Mouse (Mus musculus) thymus, adult 2 months (tissue): ENCODE data around the gene Lrig3. TPM values are rescaled to one million over a fixed set of nuclear protein-coding genes. Genes with fewer than 3 reads are reported as not detected.

Experiments
- DNase-seq: peaks from one replicate; pipeline ENCODE4 v3.0.0; 2021
- H3K27ac ChIP-seq: fragments of 200-500 bp; 2 replicates; pipeline ENCODE4 v1.5.1; 2012; ENCODE audit warnings: low read length, control low read depth; ENCODE audit not compliant: control insufficient read depth, insufficient read depth
- H3K27me3 ChIP-seq: fragments of 200-500 bp; 2 replicates; pipeline ENCODE4 v1.6.1; 2012; ENCODE audit warnings: mild to moderate bottlenecking, low read length, moderate library complexity, mixed read lengths; ENCODE audit not compliant: control insufficient read depth, insufficient read depth
- H3K36me3 ChIP-seq: fragments of 200-500 bp; 2 replicates; pipeline ENCODE4 v1.6.1; 2012; ENCODE audit warnings: mild to moderate bottlenecking, low read length, moderate library complexity; ENCODE audit not compliant: control insufficient read depth, insufficient read depth
- H3K4me1 ChIP-seq: fragments of 200-500 bp; replicated peaks from 2 replicates; pipeline ENCODE4 v1.6.1; 2012; ENCODE audit warnings: low read length; ENCODE audit not compliant: control insufficient read depth, insufficient read depth
- H3K4me3 ChIP-seq: fragments of 200-500 bp; 2 replicates; pipeline ENCODE4 v1.5.1; 2012; ENCODE audit warnings: mild to moderate bottlenecking, low read length, control low read depth, moderate library complexity; ENCODE audit not compliant: control insufficient read depth, insufficient read depth
- CTCF ChIP-seq: fragments of 200-500 bp; IDR thresholded peaks from 2 replicates; pipeline ENCODE4 v1.5.1; 2012; ENCODE audit warnings: mild to moderate bottlenecking, control low read depth, low read length, moderate library complexity, borderline replicate concordance; ENCODE audit not compliant: control insufficient read depth, poor library complexity, insufficient read depth; ENCODE audit errors: extremely low read depth
- POLR2A ChIP-seq: fragments of 200-500 bp; IDR thresholded peaks from 2 replicates; pipeline ENCODE4 v1.6.1; 2012; ENCODE audit warnings: mild to moderate bottlenecking, low read length, control low read depth, moderate library complexity; ENCODE audit not compliant: control insufficient read depth, poor library complexity, insufficient read depth; ENCODE audit errors: extremely low read depth
- WGBS: fragments of 180-500 bp; shearing (Covaris S2); methylation state at CpG from one replicate; pipeline ENCODE4 v1.1.7; 2018; 5-methylcytosine and 5-hydroxymethylcytosine counted together
- polyA plus RNA-seq: library from polyadenylated mRNA; depleted of rRNA; stranded (reverse); fragments of >200 nt; gene quantifications from 2 replicates; pipeline ENCODE4 v1.2.3, GENCODE M21; 2012

Gene Lrig3
- polyA plus RNA-seq, 1 experiment: 2.2 TPM

DNA sequence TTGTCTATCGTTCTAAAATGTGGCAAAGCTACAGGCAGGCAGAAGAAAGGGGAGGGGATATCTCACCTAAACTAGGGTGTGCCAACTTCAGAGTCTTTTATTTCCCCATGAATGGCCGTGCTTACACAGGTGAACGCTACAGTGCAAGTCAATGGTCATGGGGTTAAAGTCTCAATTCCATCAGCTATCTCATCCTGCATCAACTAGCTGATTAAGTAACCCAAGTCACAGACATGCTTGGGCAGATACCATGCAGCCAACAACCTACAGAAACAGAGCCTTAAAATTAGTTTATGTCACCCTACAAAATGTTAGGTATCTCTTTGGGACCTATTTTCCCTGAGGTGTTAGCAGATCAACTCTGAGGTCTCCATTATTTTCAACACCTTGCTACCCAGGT, 1.3 kb upstream of the Lrig3 start:
- WGBS: 89% methylated on average over 3 of the region's 3 CpGs
- H3K4me3 ChIP-seq: no peak overlapping the region
- no peaks in the 10 kb centered on the region for H3K36me3 ChIP-seq
- no peak overlapping the region for H3K27ac ChIP-seq
- peaks cover 6% of the 10 kb centered on the region; the same call in 1 of the 2 replicates for H3K27me3 ChIP-seq
- TF ChIP-seq POLR2A: no peak
- TF ChIP-seq CTCF: no peak
- no peak for DNase-seq
- peaks cover 2% of the 10 kb centered on the region; the same call in 1 of the 2 replicates for H3K4me1 ChIP-seq

DNA sequence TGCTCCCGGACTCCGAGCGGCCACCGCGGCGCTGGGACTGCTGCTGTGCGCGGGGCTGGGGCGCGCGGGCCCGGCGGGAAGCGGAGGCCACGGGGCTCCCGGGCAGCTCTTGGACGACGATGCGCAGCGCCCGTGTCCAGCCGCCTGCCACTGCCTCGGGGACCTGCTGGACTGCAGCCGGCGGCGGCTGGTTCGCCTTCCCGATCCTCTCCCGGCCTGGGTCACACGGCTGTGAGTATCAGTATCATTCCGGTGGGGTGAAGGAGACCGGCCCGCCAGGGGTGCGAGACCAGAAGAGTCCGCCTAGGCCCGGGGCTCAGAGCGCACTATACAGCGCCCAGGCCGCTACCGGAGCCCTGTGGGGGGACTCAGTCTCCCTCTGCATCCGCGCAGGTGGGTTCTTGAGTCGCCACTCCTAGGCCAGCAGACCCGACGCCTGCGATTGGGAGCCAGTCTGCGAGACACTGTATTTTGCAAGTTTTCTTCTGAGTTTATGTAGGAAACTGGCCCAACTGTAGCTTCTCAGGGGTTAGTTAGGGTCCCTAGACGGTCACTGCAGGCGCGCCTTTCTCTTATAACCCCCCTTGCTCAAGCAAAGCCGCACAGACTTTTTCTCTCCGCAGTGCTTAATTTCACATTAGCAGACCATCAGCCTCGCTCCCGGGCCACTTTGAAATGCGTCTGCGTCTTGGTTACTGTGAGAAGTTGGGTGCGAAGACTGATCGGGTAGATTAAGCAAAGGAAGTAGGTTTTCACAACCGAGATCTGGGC, 698 bp downstream of the Lrig3 start:
- Histone ChIP-seq H3K4me1 (peaks cover 2% of the 10 kb centered on the region; the same call in 1 of the 2 replicates), H3K27ac (peak overlapping the region; percentile 37; the same call in 1 of the 2 replicates), H3K4me3 (peak overlapping the region; percentile 34), H3K27me3 (peaks cover 6% of the 10 kb centered on the region; the same call in 1 of the 2 replicates), H3K36me3 (no peaks in the 10 kb centered on the region)
- no peak for DNase-seq
- WGBS: 3% methylated on average over 59 of the region's 59 CpGs
- TF ChIP-seq CTCF: no peak

DNA sequence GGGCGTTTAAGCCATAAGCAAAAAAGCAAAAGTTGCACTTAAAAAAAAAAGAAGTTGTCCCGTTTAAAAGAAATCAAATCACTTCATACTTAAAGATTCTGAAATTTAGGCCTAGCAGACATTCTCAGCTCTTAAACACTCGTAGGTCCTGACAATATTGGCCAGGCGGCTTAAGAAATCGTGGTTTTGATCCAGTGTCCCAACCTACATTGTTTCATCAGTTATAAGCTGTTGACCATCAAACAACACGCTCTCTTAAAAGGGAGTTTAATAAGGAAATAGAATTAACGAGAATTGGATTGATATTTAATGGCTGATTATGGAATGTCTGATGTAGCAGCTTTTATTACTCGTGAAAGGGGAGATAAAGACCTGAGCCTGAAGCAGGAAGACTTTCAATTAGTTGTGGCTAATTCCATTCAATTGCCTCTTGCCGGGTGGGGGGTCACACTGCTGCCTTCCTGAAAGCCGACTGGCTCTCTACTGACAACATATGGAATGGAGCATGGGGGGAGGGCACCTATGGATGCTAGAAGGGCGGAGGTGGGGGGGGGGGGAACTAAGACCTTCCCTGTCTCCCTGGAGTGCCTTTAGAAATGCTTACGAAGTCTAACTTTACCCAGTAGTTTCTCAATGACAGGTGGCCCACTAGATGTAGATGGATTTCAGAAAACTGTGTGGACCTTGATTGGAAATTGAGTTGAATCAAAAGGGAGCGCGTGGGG, 1.6 kb downstream of the Lrig3 start:
- peaks cover 6% of the 10 kb centered on the region; the same call in 1 of the 2 replicates for H3K27me3 ChIP-seq
- H3K36me3 ChIP-seq: no peaks in the 10 kb centered on the region
- DNase-seq: no peak
- no peak overlapping the region for H3K27ac ChIP-seq
- WGBS: 45% methylated on average over 14 of the region's 14 CpGs
- no peak overlapping the region for H3K4me3 ChIP-seq
- TF ChIP-seq POLR2A (no peak), CTCF (no peak)
- peaks cover 2% of the 10 kb centered on the region; the same call in 1 of the 2 replicates for H3K4me1 ChIP-seq

DNA sequence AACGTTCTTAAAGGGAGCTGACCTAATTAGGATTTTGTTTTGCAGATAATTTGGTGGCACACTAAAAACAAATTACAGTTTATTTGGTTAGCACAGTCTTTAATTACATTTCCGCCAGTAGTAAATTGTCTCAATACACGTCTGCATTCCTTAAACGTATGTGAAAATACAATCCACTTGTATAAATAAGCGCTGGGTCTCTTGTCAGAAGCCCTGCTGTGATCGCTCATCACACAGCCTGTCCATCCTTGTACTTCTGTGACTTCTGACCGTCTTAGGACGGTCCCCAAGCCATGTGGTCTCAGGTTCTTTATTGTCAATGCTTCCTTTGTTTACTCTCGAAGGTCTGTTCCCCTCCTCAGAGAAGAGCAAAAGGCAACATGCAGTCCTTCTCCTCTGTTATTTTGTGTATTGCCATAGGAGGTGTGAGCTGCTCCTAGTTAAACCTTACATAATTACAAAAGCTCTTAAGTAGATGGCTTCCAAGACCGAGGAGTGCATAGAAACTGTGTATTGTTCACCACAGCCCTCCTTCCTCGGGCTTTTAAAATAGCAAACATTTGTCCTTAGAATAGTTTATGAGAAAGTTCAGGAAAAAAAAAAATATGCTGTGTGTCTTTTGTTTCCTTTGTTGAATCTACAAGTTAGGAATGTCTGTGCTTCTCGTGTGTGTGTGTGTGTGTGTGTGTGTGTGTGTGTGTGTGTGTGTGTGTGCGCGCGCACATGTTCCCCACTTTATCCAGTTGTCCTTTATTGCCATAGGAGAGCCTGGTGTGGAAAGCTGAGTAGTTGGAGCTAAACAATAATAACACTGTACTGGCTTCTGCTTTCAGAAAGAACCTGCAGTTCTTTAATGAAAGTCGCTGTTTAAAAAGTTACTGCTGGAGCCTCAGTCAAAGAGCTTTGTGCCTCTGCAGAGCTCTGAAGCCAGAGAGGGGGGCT, 2.5 kb downstream of the Lrig3 start:
- Histone ChIP-seq H3K36me3 (no peaks in the 10 kb centered on the region), H3K27ac (no peak overlapping the region), H3K27me3 (peaks cover 6% of the 10 kb centered on the region; the same call in 1 of the 2 replicates), H3K4me1 (peaks cover 2% of the 10 kb centered on the region; the same call in 1 of the 2 replicates), H3K4me3 (no peak overlapping the region)
- 65% methylated on average over 16 of the region's 16 CpGs for WGBS
- TF ChIP-seq CTCF: no peak
- TF ChIP-seq POLR2A: no peak
- DNase-seq: no peak

DNA sequence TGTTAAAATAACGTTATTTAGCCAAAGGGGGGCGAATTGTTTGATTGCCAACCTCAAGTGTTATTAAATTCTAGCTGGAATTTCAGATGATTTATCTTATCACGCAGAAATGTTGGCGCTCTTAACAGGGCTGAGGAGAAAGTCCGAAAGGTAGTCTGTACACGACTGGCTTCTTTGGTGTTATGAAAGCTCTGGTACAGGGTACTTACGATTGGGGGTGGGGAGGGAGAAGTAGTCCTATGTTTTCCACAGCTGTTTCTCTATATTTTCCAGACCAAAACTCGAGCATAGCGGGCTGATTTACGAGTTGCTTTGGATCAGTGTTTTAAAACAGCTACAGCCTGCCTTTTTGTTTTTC, 3.1 kb downstream of the Lrig3 start:
- H3K4me3 ChIP-seq: no peak overlapping the region
- H3K4me1 ChIP-seq: peaks cover 2% of the 10 kb centered on the region; the same call in 1 of the 2 replicates
- H3K36me3 ChIP-seq: no peaks in the 10 kb centered on the region
- peaks cover 6% of the 10 kb centered on the region; the same call in 1 of the 2 replicates for H3K27me3 ChIP-seq
- no peak for TF ChIP-seq CTCF
- DNase-seq: no peak
- WGBS: 77% methylated on average over 10 of the region's 10 CpGs
- no peak overlapping the region for H3K27ac ChIP-seq

DNA sequence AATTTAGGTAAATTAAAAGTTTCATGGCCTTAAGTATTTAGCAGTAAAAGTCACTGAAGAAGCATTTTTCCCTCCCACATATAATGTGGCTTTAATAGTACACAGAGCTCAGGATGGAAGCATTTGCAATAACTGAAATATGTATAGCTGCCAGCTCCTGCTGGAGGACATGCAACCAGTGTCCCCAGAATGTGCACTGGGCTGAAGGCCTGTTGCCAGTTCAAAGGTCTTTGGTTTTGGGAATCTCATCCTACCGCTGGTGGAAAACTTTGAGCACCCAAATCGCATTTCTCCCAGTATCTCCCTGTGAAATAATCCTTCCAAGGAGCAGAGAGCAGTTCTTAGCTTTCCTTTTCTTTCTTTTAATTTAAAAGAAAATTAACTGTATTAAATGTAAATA, 4.1 kb downstream of the Lrig3 start:
- Histone ChIP-seq H3K4me1 (peaks cover 2% of the 10 kb centered on the region; the same call in 1 of the 2 replicates), H3K27me3 (peaks cover 6% of the 10 kb centered on the region; the same call in 1 of the 2 replicates), H3K4me3 (no peak overlapping the region), H3K27ac (no peak overlapping the region), H3K36me3 (no peaks in the 10 kb centered on the region)
- no peak for DNase-seq
- TF ChIP-seq CTCF: no peak
- WGBS: 95% methylated on average over 2 of the region's 2 CpGs
